Mouse (Mus musculus) stomach, embryonic 16.5 days (tissue): ENCODE results near the gene Efcab7. TPM values are rescaled to one million over a fixed set of nuclear protein-coding genes. Genes with fewer than 3 reads are reported as not detected.

Source experiments
- ATAC-seq: fragments of 200-750 bp; cut with Nextera tagmentation; 2 replicates; pipeline ENCODE4 v1.8.0; 2017; ENCODE audit warnings: moderate number of reproducible peaks, moderate TSS enrichment; ENCODE audit not compliant: insufficient read depth, low FRiP score
- H3K27ac ChIP-seq: fragments of 300-500 bp; sonication (generic); 2 replicates; pipeline ENCODE4 v1.5.1; 2014; ENCODE audit warnings: low read length
- H3K27me3 ChIP-seq: fragments of 300-500 bp; sonication (generic); 2 replicates; pipeline ENCODE4 v1.6.1; 2014; ENCODE audit warnings: low read length, control low read depth, mixed read lengths; ENCODE audit not compliant: control insufficient read depth, insufficient read depth
- H3K36me3 ChIP-seq: fragments of 300-500 bp; sonication (generic); 2 replicates; pipeline ENCODE4 v1.6.1; 2014; ENCODE audit warnings: low read length; ENCODE audit not compliant: control insufficient read depth, insufficient read depth
- H3K4me1 ChIP-seq: fragments of 300-500 bp; sonication (generic); 2 replicates; pipeline ENCODE4 v1.6.1; 2014; ENCODE audit warnings: low read length, control low read depth, mixed read lengths; ENCODE audit not compliant: control insufficient read depth, insufficient read depth
- H3K4me2 ChIP-seq: fragments of 300-500 bp; sonication (generic); 2 replicates; pipeline ENCODE4 v1.6.1; 2014; ENCODE audit warnings: low read depth, low read length, mixed read lengths
- H3K4me3 ChIP-seq: fragments of 300-500 bp; sonication (generic); replicated peaks from 2 replicates; pipeline ENCODE4 v1.5.1; 2014; ENCODE audit warnings: mild to moderate bottlenecking, low read length
- H3K9ac ChIP-seq: fragments of 300-500 bp; sonication (generic); 2 replicates; pipeline ENCODE4 v1.6.1; 2014; ENCODE audit warnings: low read length
- H3K9me3 ChIP-seq: fragments of 300-500 bp; sonication (generic); replicated peaks from 2 replicates; pipeline ENCODE4 v1.6.1; 2016; ENCODE audit warnings: low read length, control low read depth; ENCODE audit not compliant: control insufficient read depth
- WGBS: fragments of 180-500 bp; shearing (Covaris S2); extraction: QIAGEN DNeasy Blood & Tissue Kit; methylation state at CpG from one replicate; pipeline ENCODE4 v1.1.7; 2014; 5-methylcytosine and 5-hydroxymethylcytosine counted together
- polyA plus RNA-seq: library from polyadenylated mRNA; unstranded; fragments of >200 nt; fragmentation: Nextera tagmentation; extraction: Ambion mirVana; gene quantifications from 2 replicates; pipeline ENCODE4 v1.2.1, GENCODE M21; 2015

Efcab7 gene
- polyA plus RNA-seq, 1 experiment from 2014 or later = 19.6 TPM

- no peaks in the 10 kb centered on the region for H3K27me3 ChIP-seq
- peak overlapping the region; percentile 77 for H3K4me2 ChIP-seq
- no peak overlapping the region for H3K9ac ChIP-seq
- no peaks in the 10 kb centered on the region for H3K36me3 ChIP-seq
- no peak for ATAC-seq
- H3K4me3 ChIP-seq = no peak overlapping the region
- H3K9me3 ChIP-seq = no peaks in the 10 kb centered on the region
- H3K27ac ChIP-seq = peak overlapping the region; percentile 97; the same call in 1 of the 2 replicates
- WGBS = 41% methylated on average over 6 of the region's 6 CpGs
- H3K4me1 ChIP-seq = 0 out of 2 replicates have a peak, but pooled peaks cover 3% of the 10 kb centered on the region
Measured at GRCm38 (mm10) chr4:99928521-99928920, 99.5 kb downstream of the Efcab7 start.

- H3K27ac ChIP-seq = peak within 1 kb of the TSS; percentile 97
- H3K27me3 ChIP-seq = no peaks in the 10 kb centered on the region
- no peaks in the 10 kb centered on the region for H3K36me3 ChIP-seq
- H3K4me3 ChIP-seq = peak within 1 kb of the TSS; percentile 78
- 0 out of 2 replicates have a peak, but pooled peaks cover 3% of the 10 kb centered on the region for H3K4me1 ChIP-seq
- ATAC-seq = peak; percentile 89
- peak within 1 kb of the TSS; percentile 77 for H3K4me2 ChIP-seq
- no peaks in the 10 kb centered on the region for H3K9me3 ChIP-seq
- WGBS = 3% methylated on average over 23 of the region's 23 CpGs
- peak within 1 kb of the TSS; percentile 87 for H3K9ac ChIP-seq
Measured at GRCm38 (mm10) chr4:99929149-99929612, 100.2 kb downstream of the Efcab7 start, which contains the start of gene Pgm1. TSS of gene Pgm1 (plus strand) at chr4:99929414.

GRCm38 (mm10) chr4:99929613-99930517 is 100.9 kb downstream of the Efcab7 start, which contains the start of gene Itgb3bp:
TSS of gene Itgb3bp (minus strand) at chr4:99929813.
- WGBS = 1% methylated on average over 57 of the region's 57 CpGs
- peak within 1 kb of the TSS; percentile 87 for H3K9ac ChIP-seq
- no peaks in the 10 kb centered on the region for H3K36me3 ChIP-seq
- ATAC-seq = peak; percentile 92
- H3K4me1 ChIP-seq = 0 out of 2 replicates have a peak, but pooled peaks cover 3% of the 10 kb centered on the region
- peak within 1 kb of the TSS; percentile 77 for H3K4me2 ChIP-seq
- no peaks in the 10 kb centered on the region for H3K9me3 ChIP-seq
- peak within 1 kb of the TSS; percentile 97 for H3K27ac ChIP-seq
- no peaks in the 10 kb centered on the region for H3K27me3 ChIP-seq
- peak within 1 kb of the TSS; percentile 78 for H3K4me3 ChIP-seq

DNA sequence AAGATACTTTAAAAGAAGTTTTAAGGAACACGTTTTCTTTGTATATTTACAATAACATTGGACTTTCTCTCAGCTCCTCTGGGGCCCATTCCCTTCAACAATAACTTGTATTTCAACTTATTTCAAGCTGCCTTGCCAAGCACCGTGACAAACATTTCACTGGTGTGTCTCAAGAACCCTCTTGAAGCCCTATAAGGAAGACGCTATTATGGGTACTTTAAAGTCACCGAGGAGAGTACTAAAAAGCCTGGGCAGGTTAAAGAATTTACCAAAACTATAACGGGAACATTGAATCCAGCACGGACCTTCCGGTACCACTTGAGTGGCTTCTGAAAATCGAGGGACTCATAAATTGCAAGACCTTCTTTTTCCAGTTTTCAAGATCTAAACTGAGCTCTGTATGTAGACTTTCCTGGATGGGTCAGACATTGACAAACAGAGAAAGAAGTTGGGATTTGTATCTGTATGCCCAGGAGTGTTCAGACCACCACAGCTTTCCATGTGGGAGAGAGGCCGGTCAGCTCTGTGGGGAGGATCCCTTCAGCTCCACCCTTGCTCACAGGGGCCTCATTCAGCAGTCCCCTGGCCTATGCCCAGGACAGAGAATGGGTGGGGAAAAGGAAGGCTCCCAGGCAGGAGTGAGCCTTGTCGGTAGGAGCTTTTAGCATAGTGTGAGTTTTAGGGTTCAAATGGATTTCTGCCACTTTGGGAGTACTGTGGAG is 101.7 kb downstream of the Efcab7 start:
- no peak for ATAC-seq
- peak overlapping the region; percentile 97 for H3K27ac ChIP-seq
- WGBS = 47% methylated on average over 10 of the region's 10 CpGs

DNA sequence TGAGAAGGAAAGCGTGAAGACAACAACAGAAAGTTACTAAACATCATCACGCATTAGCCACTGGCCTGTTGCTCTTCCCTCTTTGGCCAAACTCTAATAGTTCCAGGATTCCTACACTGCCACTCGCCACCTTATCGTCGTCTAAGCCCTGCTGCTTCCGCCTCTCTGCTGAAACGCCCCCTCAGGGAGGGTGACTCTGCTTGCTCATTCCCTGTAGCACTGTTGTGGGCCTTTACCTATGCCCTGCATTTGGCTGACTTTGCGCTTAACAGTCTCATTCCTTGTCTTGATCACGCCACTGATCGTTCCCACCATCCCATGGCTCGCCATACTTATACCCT is 102.2 kb downstream of the Efcab7 start:
- Histone ChIP-seq H3K4me2 (peak overlapping the region; percentile 77), H3K9ac (no peak overlapping the region), H3K4me3 (0 out of 2 replicates have a peak overlapping the region, but pooled peaks have one; percentile 78), H3K9me3 (no peaks in the 10 kb centered on the region), H3K4me1 (0 out of 2 replicates have a peak, but pooled peaks cover 3% of the 10 kb centered on the region), H3K36me3 (no peaks in the 10 kb centered on the region), H3K27ac (no peak overlapping the region), H3K27me3 (no peaks in the 10 kb centered on the region)
- ATAC-seq = no peak
- WGBS = 76% methylated on average over 11 of the region's 11 CpGs

More for the DNA sequence above, 101.7 kb downstream of the Efcab7 start:
- H3K36me3 ChIP-seq = no peaks in the 10 kb centered on the region
- peak overlapping the region; percentile 77 for H3K4me2 ChIP-seq
- peak overlapping the region; percentile 78 for H3K4me3 ChIP-seq
- no peaks in the 10 kb centered on the region for H3K9me3 ChIP-seq
- H3K27me3 ChIP-seq = no peaks in the 10 kb centered on the region
- 0 out of 2 replicates have a peak, but pooled peaks cover 3% of the 10 kb centered on the region for H3K4me1 ChIP-seq
- peak overlapping the region; percentile 51; the same call in 1 of the 2 replicates for H3K9ac ChIP-seq

- WGBS = 90% methylated on average over 4 of the region's 4 CpGs
- H3K4me1 ChIP-seq = 0 out of 2 replicates have a peak, but pooled peaks cover 3% of the 10 kb centered on the region
- no peaks in the 10 kb centered on the region for H3K36me3 ChIP-seq
- no peaks in the 10 kb centered on the region for H3K27me3 ChIP-seq
- no peaks in the 10 kb centered on the region for H3K9me3 ChIP-seq
- no peak overlapping the region for H3K4me2 ChIP-seq
- no peak for ATAC-seq
- no peak overlapping the region for H3K27ac ChIP-seq
- H3K4me3 ChIP-seq = no peak overlapping the region
- H3K9ac ChIP-seq = 0 out of 2 replicates have a peak overlapping the region, but pooled peaks have one; percentile 20
Measured at GRCm38 (mm10) chr4:99931807-99932206, 102.8 kb downstream of the Efcab7 start.

- Histone ChIP-seq H3K36me3 (no peaks in the 10 kb centered on the region), H3K27me3 (no peaks in the 10 kb centered on the region), H3K4me2 (no peak overlapping the region), H3K4me1 (no peaks in the 10 kb centered on the region), H3K4me3 (no peak overlapping the region), H3K9me3 (no peaks in the 10 kb centered on the region), H3K9ac (no peak overlapping the region), H3K27ac (no peak overlapping the region)
- 86% methylated on average over 7 of the region's 7 CpGs for WGBS
- ATAC-seq = no peak
Measured at GRCm38 (mm10) chr4:99934859-99935258, 105.9 kb downstream of the Efcab7 start.

DNA sequence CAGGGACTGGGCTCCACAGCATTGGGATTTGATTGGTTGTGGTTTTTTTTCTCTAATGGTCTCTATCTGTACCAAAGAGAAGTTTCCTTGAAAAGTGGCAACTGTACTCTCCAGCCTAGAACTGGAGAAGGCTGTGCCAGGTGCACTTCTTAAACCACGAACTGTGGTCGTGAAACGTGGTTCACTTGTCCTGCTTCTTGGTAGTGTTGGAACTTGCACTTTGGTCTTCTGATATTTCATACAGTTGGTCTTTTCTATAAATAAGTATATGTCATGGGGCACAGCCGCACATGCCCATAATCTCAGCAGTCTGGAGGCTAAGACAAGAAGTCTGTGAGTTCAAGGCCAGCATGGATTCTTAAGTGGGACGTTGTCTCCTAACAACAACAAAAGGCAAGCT is 107.3 kb downstream of the Efcab7 start:
- WGBS = 89% methylated on average over 5 of the region's 5 CpGs
- Histone ChIP-seq H3K27ac (no peak overlapping the region), H3K27me3 (no peaks in the 10 kb centered on the region), H3K4me2 (no peak overlapping the region), H3K9me3 (no peaks in the 10 kb centered on the region), H3K36me3 (no peaks in the 10 kb centered on the region), H3K4me1 (no peaks in the 10 kb centered on the region), H3K4me3 (no peak overlapping the region), H3K9ac (no peak overlapping the region)
- ATAC-seq = no peak
